Mouse (Mus musculus): ENCODE results near the gene Rps18.

Rps18 gene

GRCm38 (mm10) chr17:33968927-33969326 lies 13.1 kb upstream of the Rps18 start:
- DNase-seq (ENCODE audit: extremely low spot score, low spot score): no peak

GRCm38 (mm10) chr17:33968489-33968888 lies 12.7 kb upstream of the Rps18 start:
- DNase-seq (ENCODE audit: extremely low spot score, low spot score): peak; percentile 88

DNA sequence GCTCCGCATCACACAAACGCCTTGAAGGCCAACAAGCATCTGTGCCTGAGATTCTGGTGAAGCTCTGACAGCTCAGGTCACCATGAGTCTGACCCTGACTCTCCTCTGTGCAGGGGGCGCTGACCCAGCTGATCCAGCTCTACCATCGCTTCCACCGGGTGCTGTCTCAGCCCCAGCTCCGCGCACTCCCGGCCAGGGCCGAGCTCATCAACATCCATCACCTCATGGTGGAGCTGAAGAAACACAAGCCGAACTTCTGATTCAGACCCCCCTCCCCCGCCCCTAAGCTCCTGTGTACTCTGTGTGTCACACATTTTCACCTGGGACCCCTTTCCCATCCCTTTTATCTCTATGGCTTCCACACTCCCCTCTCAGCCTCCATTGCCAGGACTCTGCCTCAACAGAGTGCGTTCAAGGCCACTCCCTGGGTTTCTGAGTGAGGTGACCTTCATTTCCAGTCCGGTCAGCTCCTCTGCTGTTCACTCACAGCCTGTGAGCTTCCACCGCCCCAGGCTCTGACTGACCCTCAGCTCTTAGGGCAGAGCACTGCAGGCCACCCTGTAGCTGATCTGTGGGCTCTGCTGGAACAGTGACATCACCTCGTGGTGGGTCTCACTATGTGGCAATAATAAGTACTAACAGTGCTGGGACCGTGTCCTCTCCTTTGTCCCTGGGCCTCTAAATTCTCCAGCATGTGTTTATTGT lies 10.2 kb upstream of the Rps18 start:
- DNase-seq (ENCODE audit: extremely low spot score, low spot score): no peak

DNA sequence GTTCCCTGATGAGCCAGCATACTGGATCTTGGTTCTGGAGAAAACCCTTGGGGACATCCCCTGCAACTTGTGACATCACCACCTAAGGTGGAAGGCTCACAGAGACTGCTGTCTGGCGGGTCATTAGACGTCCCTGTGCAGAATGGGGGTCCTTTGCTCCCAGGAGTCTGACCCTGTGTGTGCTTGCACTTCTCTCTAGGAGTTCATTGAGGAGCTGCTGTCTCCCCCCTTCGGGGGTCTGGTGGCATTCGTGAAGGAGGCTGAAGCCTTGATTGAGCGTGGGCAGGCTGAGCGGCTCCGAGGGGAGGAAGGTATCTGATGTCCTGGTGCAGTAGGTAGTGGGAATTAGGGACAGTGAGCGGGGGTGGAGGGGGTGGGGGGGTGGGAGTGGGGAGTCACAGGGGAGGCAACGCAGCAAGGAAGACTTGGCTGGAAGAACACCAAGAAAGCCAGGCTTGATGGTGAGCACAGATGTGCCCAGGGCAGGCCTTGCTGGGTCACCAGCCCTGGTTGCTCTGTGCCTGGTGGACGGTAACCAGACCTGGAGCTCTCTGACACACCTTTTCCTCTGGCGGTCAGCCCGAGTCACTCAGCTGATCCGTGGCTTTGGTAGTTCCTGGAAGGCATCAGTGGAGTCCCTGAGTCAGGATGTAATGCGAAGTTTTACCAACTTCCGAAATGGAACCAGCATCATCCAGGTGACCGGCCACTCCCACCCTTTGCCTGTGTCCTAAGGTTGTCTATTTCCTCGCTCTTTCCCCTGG lies 9.5 kb upstream of the Rps18 start:
- no peak for DNase-seq (ENCODE audit: extremely low spot score, low spot score)

DNA sequence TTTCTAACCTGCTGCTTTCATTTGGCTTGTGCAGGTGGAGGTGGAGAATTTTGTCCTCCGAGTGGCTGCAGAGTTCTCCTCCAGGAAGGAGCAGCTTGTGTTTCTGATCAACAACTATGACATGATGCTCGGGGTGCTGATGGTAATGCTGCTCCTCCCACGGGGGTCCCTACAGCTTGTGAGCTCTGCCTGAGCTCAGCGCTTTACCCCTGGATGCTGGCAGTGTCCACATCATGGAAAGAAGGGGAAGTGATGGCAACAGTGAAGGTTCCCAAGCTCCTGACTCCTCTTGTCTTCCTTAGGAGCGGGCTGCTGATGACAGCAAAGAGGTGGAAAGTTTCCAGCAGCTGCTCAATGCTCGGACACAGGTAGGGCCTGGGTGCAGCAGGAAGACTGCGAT lies 7.1 kb upstream of the Rps18 start:
- no peak for DNase-seq (ENCODE audit: extremely low spot score, low spot score)

- DNase-seq (ENCODE audit: extremely low spot score, low spot score): no peak
Measured at GRCm38 (mm10) chr17:33959948-33960347, 4.1 kb upstream of the Rps18 start.

GRCm38 (mm10) chr17:33959135-33959534 lies 3.3 kb upstream of the Rps18 start:
- DNase-seq (ENCODE audit: extremely low spot score, low spot score): no peak

DNA sequence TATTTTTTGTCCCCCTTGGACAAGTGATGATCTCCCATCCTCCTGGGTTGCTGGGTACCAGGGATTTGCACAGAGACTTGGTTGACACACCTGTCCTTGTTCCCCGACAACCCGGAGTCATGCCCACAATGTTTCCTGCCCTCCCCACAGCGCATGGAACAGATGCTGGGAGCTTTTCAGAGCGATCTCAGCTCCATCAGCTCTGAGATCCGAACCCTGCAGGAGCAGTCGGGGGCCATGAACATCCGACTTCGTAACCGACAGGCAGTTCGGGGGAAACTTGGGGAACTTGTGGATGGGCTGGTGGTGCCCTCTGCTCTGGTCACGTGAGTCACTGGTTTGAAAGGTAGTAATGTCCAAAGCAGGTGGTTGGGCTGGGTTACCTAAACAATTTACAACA lies 2.6 kb upstream of the Rps18 start:
- no peak for DNase-seq (ENCODE audit: extremely low spot score, low spot score)

- DNase-seq (ENCODE audit: extremely low spot score, low spot score): no peak
Measured at GRCm38 (mm10) chr17:33957493-33957892, 1.7 kb upstream of the Rps18 start.

- DNase-seq (ENCODE audit: extremely low spot score, low spot score): no peak
Measured at GRCm38 (mm10) chr17:33956336-33956735, 535 bp upstream of the Rps18 start.

DNA sequence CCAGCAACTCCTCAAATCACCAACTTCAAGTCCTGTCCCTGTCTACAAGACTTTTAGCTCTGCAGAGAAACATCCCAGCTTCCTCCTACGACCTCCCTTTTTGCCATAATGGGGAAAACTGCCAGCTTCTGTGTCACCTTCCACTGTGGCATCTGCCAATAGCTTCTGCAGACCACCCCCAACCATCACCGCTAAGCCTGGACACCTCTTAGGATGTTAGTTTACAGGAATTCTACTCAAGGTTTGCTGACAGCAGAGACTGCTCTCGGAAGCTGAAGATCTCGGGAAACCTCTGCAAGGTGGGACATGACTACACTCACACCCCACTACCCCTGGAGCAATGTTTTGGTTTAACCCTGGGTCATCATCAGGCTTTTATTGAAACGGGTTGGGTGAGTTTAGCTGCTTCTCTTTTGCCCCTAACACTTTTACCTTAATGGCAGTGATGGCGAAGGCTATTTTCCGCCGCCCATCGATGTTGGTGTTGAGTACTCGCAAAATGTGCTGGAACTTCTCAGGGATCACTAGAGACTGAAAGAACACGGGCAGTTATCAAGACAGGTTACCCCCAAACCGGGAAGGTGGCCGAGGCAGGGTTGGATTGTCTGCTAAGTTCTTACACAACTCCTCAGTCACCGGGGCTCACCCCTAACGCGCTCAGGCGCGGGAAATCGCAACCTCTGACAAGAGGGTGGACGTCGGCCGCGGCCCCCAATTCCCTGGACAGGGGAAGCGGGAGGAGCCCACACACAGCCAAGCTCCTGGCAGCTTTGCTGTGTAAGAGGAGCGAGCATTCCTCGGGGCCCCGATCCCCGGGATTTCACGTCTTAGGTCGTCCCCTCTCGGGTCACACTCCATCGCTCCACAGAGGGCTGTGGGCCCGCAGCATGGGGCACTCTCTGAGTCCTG lies 901 bp downstream of the Rps18 start:
- DNase-seq (ENCODE audit: extremely low spot score, low spot score): no peak

GRCm38 (mm10) chr17:33953961-33954565 lies 1.7 kb downstream of the Rps18 start:
- no peak for DNase-seq (ENCODE audit: extremely low spot score, low spot score)

DNA sequence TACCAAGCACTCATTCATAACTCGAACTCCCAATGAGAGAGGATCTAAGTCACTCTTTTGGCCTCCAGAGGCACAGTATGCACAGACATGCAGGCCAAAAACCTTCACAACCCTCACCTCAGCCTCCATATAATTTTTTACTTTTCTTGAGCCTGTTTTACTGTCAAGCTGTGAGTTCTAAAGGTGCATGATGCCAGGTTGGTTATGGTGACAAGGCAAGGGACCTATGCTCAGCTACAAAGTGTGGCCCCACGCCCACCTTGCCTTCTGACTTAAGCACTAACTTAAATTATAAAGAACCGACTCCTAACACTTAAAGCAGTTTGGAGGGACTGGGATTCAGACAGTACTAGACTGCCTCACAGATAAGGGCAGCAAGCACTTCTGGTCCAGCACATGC lies 2.5 kb downstream of the Rps18 start:
- DNase-seq (ENCODE audit: extremely low spot score, low spot score): no peak

GRCm38 (mm10) chr17:33952879-33953278 lies 2.9 kb downstream of the Rps18 start:
- no peak for DNase-seq (ENCODE audit: extremely low spot score, low spot score)

- DNase-seq (ENCODE audit: extremely low spot score, low spot score): peak; percentile 18
Measured at GRCm38 (mm10) chr17:33952015-33952414, 3.8 kb downstream of the Rps18 start.

- DNase-seq (ENCODE audit: extremely low spot score, low spot score): peak; percentile 89
Measured at GRCm38 (mm10) chr17:33951021-33951946, 4.5 kb downstream of the Rps18 start, which contains the start of gene B3galt4. B3galt4 (minus strand) TSS chr17:33951488.

DNA sequence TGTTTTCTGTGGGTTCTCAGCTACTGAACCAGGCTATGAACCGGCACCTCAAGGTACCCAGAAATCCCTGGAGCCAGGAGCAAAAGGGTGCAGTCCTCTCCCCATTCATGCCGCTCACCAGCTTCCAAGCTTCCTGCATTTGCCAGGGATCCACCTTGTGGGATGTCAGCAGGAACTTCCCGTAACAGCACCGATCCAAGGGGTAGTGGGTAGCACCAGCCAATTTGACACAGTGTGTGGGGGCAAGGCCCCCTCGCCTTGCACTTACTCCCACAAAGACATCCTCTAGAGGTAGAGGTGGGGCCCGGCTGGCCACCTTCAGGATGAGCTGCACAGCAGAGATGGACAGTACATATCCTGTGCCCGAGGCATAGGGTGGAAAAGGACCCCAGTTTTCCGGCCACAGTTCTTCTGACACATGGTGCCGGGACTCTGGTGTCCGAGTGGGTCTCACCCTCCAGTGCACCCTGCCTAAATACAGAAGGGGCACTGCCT lies 5.6 kb downstream of the Rps18 start:
- DNase-seq (ENCODE audit: extremely low spot score, low spot score): no peak

DNA sequence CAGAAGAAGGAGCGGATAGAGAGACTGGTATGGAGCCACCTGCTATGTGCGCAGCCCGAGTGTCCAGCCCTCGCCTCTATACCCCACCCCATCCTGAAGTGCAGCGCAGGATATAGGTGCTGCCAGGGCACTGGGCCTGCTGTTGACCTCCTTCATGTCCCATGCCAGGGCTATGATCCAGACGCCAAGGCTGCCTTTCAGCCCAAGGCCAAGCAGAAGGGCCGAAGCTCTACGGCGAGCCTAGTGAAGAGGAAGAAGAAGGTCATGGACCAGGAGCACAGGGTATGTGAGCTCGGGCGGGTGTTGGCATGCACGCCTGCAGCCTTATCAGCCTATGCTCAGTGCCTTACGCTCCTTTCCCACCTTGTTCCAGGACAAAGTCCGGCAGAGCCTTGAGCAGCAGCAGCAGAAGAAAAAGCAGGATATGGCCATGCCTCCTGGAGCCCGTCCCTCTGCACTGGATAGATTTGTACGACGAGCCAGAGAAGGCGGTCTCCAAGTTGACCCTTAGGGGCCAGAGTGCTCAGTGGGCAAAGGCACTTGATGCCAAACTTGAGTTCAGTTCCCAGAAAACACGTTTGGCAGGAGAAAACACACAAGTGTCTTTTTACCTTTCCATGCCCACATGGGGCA lies 6.8 kb downstream of the Rps18 start:
- DNase-seq (ENCODE audit: extremely low spot score, low spot score): no peak

GRCm38 (mm10) chr17:33948090-33948904 lies 7.5 kb downstream of the Rps18 start:
- DNase-seq (ENCODE audit: extremely low spot score, low spot score): no peak

Measured in neural tube, embryonic 10.5 days (tissue).